Mouse (Mus musculus): ENCODE measurements at regions not wholly inside any gene's neighbourhood (a gene's known extent, or its start where the extent isn't known, plus 50 kb on each side); places are given as distances from the start of the nearest gene placed in this dataset.

GRCm38 (mm10) chr7:70300516-70300915 is 66.0 kb downstream of the Nr2f2 start:
- CTCF ChIA-PET, result no interaction called here
- H3K27me3 ChIP-seq, result no peaks in the 10 kb centered on the region
- ATAC-seq, result peak; percentile 68
- DNase-seq (ENCODE audit: low read depth, low spot score), result peak; percentile 72
- POLR2A ChIA-PET, result no interaction called here
- TF ChIP-seq CTCF (IDR thresholded peaks at IDR 0.05), result peak; percentile 29
- in situ Hi-C loops (cut with MboI; ENCODE audit: low pct_unique_long_range_greater_than_20kb), result no loop called here

GRCm38 (mm10) chr7:70291431-70291830 is 75.1 kb downstream of the Nr2f2 start:
- TF ChIP-seq CTCF (IDR thresholded peaks at IDR 0.05), result no peak
- ATAC-seq, result no peak
- in situ Hi-C loops (cut with MboI; ENCODE audit: low pct_unique_long_range_greater_than_20kb), result no loop called here
- H3K27me3 ChIP-seq, result no peaks in the 10 kb centered on the region
- CTCF ChIA-PET, result interaction anchor here (1.5 kb wide), 1 partner anchor 9 kb away, joined by 3 read pairs; no protein-coding TSS in a partner anchor
- POLR2A ChIA-PET, result no interaction called here
- DNase-seq (ENCODE audit: low read depth, low spot score), result no peak

GRCm38 (mm10) chr7:70290733-70291320 is 75.7 kb downstream of the Nr2f2 start:
- POLR2A ChIA-PET, result no interaction called here
- CTCF ChIA-PET, result no interaction called here
- no peak for TF ChIP-seq CTCF (IDR thresholded peaks at IDR 0.05)
- no peak for DNase-seq (ENCODE audit: low read depth, low spot score)
- no peak for ATAC-seq
- in situ Hi-C loops (cut with MboI; ENCODE audit: low pct_unique_long_range_greater_than_20kb), result no loop called here
- H3K27me3 ChIP-seq, result no peaks in the 10 kb centered on the region

GRCm38 (mm10) chr7:70290277-70290676 is 76.3 kb downstream of the Nr2f2 start:
- POLR2A ChIA-PET, result no interaction called here
- ATAC-seq (no peak), DNase-seq (ENCODE audit: low read depth, low spot score) (no peak)
- in situ Hi-C loops (cut with MboI; ENCODE audit: low pct_unique_long_range_greater_than_20kb), result no loop called here
- CTCF ChIA-PET, result no interaction called here
- no peaks in the 10 kb centered on the region for H3K27me3 ChIP-seq
- no peak for TF ChIP-seq CTCF (IDR thresholded peaks at IDR 0.05)

- in situ Hi-C loops (cut with MboI; ENCODE audit: low pct_unique_long_range_greater_than_20kb), result no loop called here
Measured at GRCm38 (mm10) chr7:70288621-70289020, 77.9 kb downstream of the Nr2f2 start.

GRCm38 (mm10) chr7:70287891-70288421 is 78.6 kb downstream of the Nr2f2 start:
- ATAC-seq (no peak), DNase-seq (ENCODE audit: low read depth, low spot score) (no peak)
- ChIA-PET CTCF (no interaction called here), POLR2A (no interaction called here)
- H3K27me3 ChIP-seq, result no peaks in the 10 kb centered on the region
- TF ChIP-seq CTCF (IDR thresholded peaks at IDR 0.05), result no peak
- in situ Hi-C loops (cut with MboI; ENCODE audit: low pct_unique_long_range_greater_than_20kb), result no loop called here

More at GRCm38 (mm10) chr7:70288621-70289020, 77.9 kb downstream of the Nr2f2 start:
- ChIA-PET POLR2A (no interaction called here), CTCF (no interaction called here)
- TF ChIP-seq CTCF (IDR thresholded peaks at IDR 0.05), result no peak
- H3K27me3 ChIP-seq, result no peaks in the 10 kb centered on the region
- no peak for ATAC-seq
- no peak for DNase-seq (ENCODE audit: low read depth, low spot score)

GRCm38 (mm10) chr7:70286836-70287355 is 79.6 kb downstream of the Nr2f2 start:
- no peaks in the 10 kb centered on the region for H3K27me3 ChIP-seq
- ChIA-PET CTCF (interaction anchor here (0.8 kb wide), 1 partner anchor 14 kb away, joined by 3 read pairs; no protein-coding TSS in a partner anchor), POLR2A (no interaction called here)
- ATAC-seq (no peak), DNase-seq (ENCODE audit: low read depth, low spot score) (no peak)
- no peak for TF ChIP-seq CTCF (IDR thresholded peaks at IDR 0.05)
- in situ Hi-C loops (cut with MboI; ENCODE audit: low pct_unique_long_range_greater_than_20kb), result no loop called here

- ATAC-seq, result no peak
- ChIA-PET CTCF (no interaction called here), POLR2A (no interaction called here)
- no peaks in the 10 kb centered on the region for H3K27me3 ChIP-seq
- in situ Hi-C loops (cut with MboI; ENCODE audit: low pct_unique_long_range_greater_than_20kb), result no loop called here
- no peak for DNase-seq (ENCODE audit: low read depth, low spot score)
- TF ChIP-seq CTCF (IDR thresholded peaks at IDR 0.05), result no peak
Measured at GRCm38 (mm10) chr7:70285344-70285743, 81.2 kb downstream of the Nr2f2 start.

- POLR2A ChIA-PET, result no interaction called here
- in situ Hi-C loops (cut with MboI; ENCODE audit: low pct_unique_long_range_greater_than_20kb), result no loop called here
- ATAC-seq, result no peak
- no peaks in the 10 kb centered on the region for H3K27me3 ChIP-seq
- no peak for TF ChIP-seq CTCF (IDR thresholded peaks at IDR 0.05)
- CTCF ChIA-PET, result interaction anchor here (1.6 kb wide), 1 partner anchor 10 kb away, joined by 6 read pairs; no protein-coding TSS in a partner anchor
- DNase-seq (ENCODE audit: low read depth, low spot score), result no peak
Measured at GRCm38 (mm10) chr7:70283836-70284235, 82.7 kb downstream of the Nr2f2 start.

- ATAC-seq, result no peak
- POLR2A ChIA-PET, result no interaction called here
- in situ Hi-C loops (cut with MboI; ENCODE audit: low pct_unique_long_range_greater_than_20kb), result no loop called here
- CTCF ChIA-PET, result interaction anchor here (1.2 to 1.6 kb wide), 2 partner anchors 9 kb away, joined by 3 to 6 read pairs; no protein-coding TSS in a partner anchor
- TF ChIP-seq CTCF (IDR thresholded peaks at IDR 0.05), result no peak
- DNase-seq (ENCODE audit: low read depth, low spot score), result no peak
- H3K27me3 ChIP-seq, result no peaks in the 10 kb centered on the region
Measured at GRCm38 (mm10) chr7:70283166-70283565, 83.4 kb downstream of the Nr2f2 start.

- TF ChIP-seq CTCF (IDR thresholded peaks at IDR 0.05), result no peak
- POLR2A ChIA-PET, result no interaction called here
- CTCF ChIA-PET, result interaction anchor here (1.0 to 1.6 kb wide), 3 partner anchors 8 to 13 kb away, joined by 3 to 6 read pairs (median 4); no protein-coding TSS in a partner anchor
- ATAC-seq (no peak), DNase-seq (ENCODE audit: low read depth, low spot score) (no peak)
- H3K27me3 ChIP-seq, result no peaks in the 10 kb centered on the region
- in situ Hi-C loops (cut with MboI; ENCODE audit: low pct_unique_long_range_greater_than_20kb), result no loop called here
Measured at GRCm38 (mm10) chr7:70281891-70282515, 84.5 kb downstream of the Nr2f2 start.

Measured in Patski (cell line).